Mouse (Mus musculus): ENCODE data around the gene Mtf1. TPM values are rescaled to one million over a fixed set of nuclear protein-coding genes. Genes with fewer than 3 reads are reported as not detected.

The Mtf1 gene
- polyA plus RNA-seq, 1 experiment = not detected

DNA sequence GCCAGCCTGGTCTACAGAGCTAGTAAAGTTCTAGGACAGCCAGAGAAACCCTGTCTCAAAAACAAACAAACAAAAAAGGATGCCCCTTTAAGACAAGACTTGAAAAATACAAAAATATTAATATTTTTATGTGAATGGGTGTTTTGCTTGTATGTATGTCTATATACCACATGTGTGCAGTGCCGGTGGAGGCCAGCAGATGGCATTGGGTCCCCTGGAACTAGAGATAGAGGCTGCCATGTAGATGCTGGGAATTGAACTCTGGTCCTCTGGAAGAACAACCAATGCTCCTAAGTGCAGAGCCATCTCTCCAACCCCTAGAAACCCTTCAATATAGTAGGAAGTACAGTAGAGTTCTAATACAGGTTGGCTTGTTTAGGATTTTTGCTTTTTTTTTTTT, 39.1 kb downstream of the Mtf1 start:
- 98% methylated on average over 1 of the region's 1 CpGs for WGBS
- Histone ChIP-seq H3K4me3 (ENCODE audit: insufficient read depth, low read depth, low read length) (no peak overlapping the region), H3K4me1 (ENCODE audit: control insufficient read depth, insufficient read depth, low read length) (0 out of 2 replicates have a peak, but pooled peaks cover 2% of the 10 kb centered on the region), H3K27ac (ENCODE audit: insufficient read depth, low read depth, low read length) (no peak overlapping the region)
- no peak for TF ChIP-seq CTCF (IDR thresholded peaks at IDR 0.05; ENCODE audit: insufficient read depth, low read depth, low read length)
- TF ChIP-seq POLR2A (IDR thresholded peaks at IDR 0.05; ENCODE audit: insufficient read depth, low read depth, low read length) = no peak

DNA sequence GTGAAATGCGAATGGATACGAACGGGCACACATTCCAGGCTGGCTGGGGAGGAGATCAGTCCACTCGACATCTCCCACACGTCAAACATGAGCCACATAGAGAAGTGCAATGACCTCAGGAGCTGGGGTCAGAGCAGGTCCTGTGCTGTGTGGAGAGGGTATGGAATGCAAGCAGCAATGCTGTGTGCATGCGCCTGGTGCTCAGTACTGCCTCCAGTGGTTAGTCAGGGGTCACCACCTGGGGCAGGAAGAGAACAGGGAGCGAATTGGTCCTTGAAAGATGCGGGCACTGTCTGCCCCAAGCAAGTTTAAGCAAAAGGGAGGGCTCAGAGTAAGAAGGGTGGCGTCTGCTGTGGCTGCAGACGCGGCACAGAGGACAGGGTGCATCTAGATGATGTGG, 41.6 kb downstream of the Mtf1 start:
- 0 out of 2 replicates have a peak, but pooled peaks cover 6% of the 10 kb centered on the region for H3K4me1 ChIP-seq (ENCODE audit: control insufficient read depth, insufficient read depth, low read length)
- WGBS = 61% methylated on average over 11 of the region's 11 CpGs
- no peak overlapping the region for H3K27ac ChIP-seq (ENCODE audit: insufficient read depth, low read depth, low read length)
- no peak overlapping the region for H3K4me3 ChIP-seq (ENCODE audit: insufficient read depth, low read depth, low read length)
- no peak for TF ChIP-seq POLR2A (IDR thresholded peaks at IDR 0.05; ENCODE audit: insufficient read depth, low read depth, low read length)
- peak; percentile 49; the same call in 1 of the 2 replicates for TF ChIP-seq CTCF (IDR thresholded peaks at IDR 0.05; ENCODE audit: insufficient read depth, low read depth, low read length)

DNA sequence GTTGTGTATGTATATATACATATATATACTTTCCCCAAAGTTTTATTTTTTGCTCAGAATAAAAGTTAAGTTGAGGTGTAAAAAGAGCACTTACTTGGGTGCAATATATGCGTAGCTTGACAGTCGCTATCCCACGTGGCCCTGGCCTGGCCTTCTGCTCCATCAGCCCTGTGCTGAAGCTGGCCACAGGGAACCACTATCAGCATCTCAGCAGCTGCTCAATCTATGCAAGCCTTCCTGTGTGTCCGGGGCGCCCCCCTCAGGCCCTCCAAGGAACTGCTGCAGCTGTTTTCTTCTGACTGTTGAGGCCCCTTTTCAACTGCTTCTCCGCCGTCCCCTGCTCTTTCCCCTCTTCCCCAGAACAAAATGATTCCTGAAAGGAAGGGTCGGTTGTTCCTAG, 45.7 kb downstream of the Mtf1 start:
- WGBS = 4% methylated on average over 8 of the region's 8 CpGs
- no peak overlapping the region for H3K4me3 ChIP-seq (ENCODE audit: insufficient read depth, low read depth, low read length)
- no peak overlapping the region for H3K27ac ChIP-seq (ENCODE audit: insufficient read depth, low read depth, low read length)
- peaks cover 21% of the 10 kb centered on the region for H3K4me1 ChIP-seq (ENCODE audit: control insufficient read depth, insufficient read depth, low read length)
- TF ChIP-seq CTCF (IDR thresholded peaks at IDR 0.05; ENCODE audit: insufficient read depth, low read depth, low read length) (peak; percentile 89), POLR2A (IDR thresholded peaks at IDR 0.05; ENCODE audit: insufficient read depth, low read depth, low read length) (no peak)

DNA sequence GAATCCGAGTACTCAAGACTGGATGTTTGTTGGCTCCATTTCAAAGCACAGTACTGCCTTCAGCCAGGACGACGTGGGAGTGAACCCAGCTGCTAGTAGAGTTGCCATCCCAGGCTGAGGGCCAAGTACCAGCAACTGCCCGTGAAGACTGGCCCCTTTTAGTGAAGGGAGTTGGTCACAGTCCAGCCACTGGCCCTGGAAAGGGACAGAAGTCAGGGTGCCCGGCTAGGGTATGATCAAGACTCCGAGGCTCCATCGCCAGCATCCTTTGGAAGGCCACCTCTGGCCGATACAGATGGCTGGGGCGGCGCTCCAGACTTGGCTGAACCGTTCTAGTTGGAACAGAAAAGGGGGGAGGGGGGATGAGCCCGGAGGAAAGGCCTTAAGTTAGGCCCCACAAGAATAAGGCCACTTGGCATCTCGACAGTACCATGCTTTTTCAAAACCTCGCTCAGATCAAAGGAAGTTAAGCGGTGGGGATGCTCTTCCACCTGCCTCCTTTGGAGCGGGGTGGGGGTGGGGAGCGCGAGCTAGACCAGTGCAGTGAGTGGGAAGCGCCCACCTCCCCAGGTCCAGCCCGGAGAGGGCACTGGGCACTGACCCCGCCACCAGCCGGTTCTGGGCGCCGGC, 47.8 kb downstream of the Mtf1 start:
- WGBS = under 1% methylated on average over 24 of the region's 24 CpGs
- H3K4me1 ChIP-seq (ENCODE audit: control insufficient read depth, insufficient read depth, low read length) = peaks cover 19% of the 10 kb centered on the region
- TF ChIP-seq CTCF (IDR thresholded peaks at IDR 0.05; ENCODE audit: insufficient read depth, low read depth, low read length) (no peak), POLR2A (IDR thresholded peaks at IDR 0.05; ENCODE audit: insufficient read depth, low read depth, low read length) (no peak)
- peak overlapping the region; percentile 76 for H3K27ac ChIP-seq (ENCODE audit: insufficient read depth, low read depth, low read length)
- peak overlapping the region; percentile 66 for H3K4me3 ChIP-seq (ENCODE audit: insufficient read depth, low read depth, low read length)

DNA sequence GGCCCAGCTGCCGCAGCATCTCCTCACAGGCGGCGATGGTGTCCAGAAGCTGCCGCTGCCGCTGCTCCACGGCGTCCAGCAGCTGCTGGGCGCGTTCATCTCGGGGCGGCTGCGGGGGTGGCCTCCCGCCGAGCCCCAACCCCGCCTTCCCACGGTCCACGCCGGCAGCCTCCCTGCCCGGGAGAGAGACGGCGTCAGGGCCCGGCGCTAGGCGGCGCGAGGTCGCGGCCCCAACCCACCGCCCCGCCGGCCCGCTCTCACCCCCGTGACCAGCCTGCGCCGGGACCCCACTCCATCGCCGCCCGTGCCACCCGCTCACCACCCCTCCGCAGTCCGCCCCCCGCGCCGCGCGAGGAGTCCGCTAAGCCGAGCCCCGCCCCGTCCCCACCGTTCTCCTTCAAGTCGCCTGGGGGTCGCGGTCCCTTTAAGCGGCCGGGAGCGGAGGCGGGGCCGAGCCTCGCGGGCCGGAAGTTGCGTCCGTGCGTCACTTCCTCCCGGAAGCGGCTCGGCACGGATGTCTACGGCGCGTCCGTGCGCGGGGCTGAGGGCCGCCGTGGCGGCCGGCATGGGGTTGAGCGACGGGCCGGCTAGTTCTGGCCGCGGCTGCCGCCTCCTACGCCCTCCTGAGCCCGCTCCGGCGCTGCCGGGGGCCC, 48.5 kb downstream of the Mtf1 start, which contains the start of gene Yrdc:
TSS of gene Yrdc (plus strand) at position 419 of the 653 bp plus-strand sequence.
- Histone ChIP-seq H3K4me3 (ENCODE audit: insufficient read depth, low read depth, low read length) (peak within 1 kb of the TSS; percentile 66), H3K4me1 (ENCODE audit: control insufficient read depth, insufficient read depth, low read length) (peaks cover 19% of the 10 kb centered on the region), H3K27ac (ENCODE audit: insufficient read depth, low read depth, low read length) (peak within 1 kb of the TSS; percentile 76)
- TF ChIP-seq CTCF (IDR thresholded peaks at IDR 0.05; ENCODE audit: insufficient read depth, low read depth, low read length) (no peak), POLR2A (IDR thresholded peaks at IDR 0.05; ENCODE audit: insufficient read depth, low read depth, low read length) (peak; percentile 68)
- under 1% methylated on average over 89 of the region's 90 CpGs for WGBS

DNA sequence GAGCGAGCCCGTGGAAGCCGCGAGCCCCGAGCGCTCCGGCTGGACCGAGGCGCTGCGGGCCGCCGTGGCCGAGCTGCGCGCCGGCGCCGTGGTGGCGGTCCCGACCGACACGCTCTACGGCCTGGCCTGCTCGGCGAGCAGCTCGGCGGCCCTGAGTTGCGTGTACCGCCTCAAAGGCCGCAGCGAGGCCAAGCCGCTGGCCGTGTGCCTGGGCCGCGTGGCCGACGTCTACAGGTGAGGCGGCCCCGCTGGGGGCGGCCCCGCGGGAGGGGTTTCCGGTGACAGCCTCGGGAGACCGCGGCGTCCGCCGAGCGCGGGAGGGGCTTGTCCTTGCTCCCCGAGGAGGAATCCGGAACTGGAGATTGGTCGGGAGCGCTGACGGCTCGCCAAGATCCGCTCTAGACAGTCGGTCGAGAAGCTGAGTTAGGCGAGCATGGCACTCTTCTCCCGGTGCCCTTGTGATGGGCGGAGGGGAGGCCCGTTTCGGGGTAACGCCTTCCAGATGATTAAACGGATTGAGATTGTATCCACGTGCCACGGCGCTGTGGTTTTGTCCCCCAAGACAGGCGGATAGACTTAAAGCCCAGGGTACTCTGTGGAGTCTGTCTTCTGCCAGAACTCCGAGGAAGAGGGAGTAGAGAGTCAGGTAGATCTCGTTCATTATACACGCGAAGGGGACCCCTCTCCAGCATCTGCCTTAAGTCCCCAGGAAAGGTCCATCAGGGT, 49.2 kb downstream of the Mtf1 start, which contains the start of gene 1110065P20Rik:
TSS of gene 1110065P20Rik (minus strand) at position 264 of the 726 bp plus-strand sequence.
- peak within 1 kb of the TSS; percentile 76 for H3K27ac ChIP-seq (ENCODE audit: insufficient read depth, low read depth, low read length)
- no peak for TF ChIP-seq POLR2A (IDR thresholded peaks at IDR 0.05; ENCODE audit: insufficient read depth, low read depth, low read length)
- no peak for TF ChIP-seq CTCF (IDR thresholded peaks at IDR 0.05; ENCODE audit: insufficient read depth, low read depth, low read length)
- WGBS = under 1% methylated on average over 75 of the region's 75 CpGs

DNA sequence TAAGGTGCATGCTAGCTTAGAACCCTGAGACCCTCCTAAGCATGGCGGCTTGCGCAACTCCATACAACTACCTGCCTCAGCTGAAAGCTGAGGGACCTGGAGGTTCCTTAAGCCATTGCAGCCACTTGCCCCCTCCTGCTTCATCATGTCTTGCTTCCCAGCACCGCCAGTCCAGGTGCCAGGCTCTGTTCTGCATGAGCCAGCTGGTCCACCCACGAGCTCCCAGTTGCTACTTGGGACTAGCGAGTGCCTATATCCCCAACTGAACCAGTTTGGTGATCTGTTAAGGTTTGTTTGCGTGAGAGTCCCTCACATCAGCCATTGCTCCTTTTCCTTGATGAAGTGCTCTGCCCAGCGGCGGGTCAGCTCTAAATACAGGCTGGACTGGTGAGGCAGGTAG, 54.4 kb downstream of the Mtf1 start:
- Histone ChIP-seq H3K4me1 (ENCODE audit: control insufficient read depth, insufficient read depth, low read length) (peaks cover 18% of the 10 kb centered on the region), H3K4me3 (ENCODE audit: insufficient read depth, low read depth, low read length) (no peak overlapping the region), H3K27ac (ENCODE audit: insufficient read depth, low read depth, low read length) (no peak overlapping the region)
- whole genome bisulfite sequencing = 84% methylated on average over 8 of the region's 8 CpGs
- TF ChIP-seq POLR2A (IDR thresholded peaks at IDR 0.05; ENCODE audit: insufficient read depth, low read depth, low read length) (no peak), CTCF (IDR thresholded peaks at IDR 0.05; ENCODE audit: insufficient read depth, low read depth, low read length) (no peak)

More for the DNA sequence above, 49.2 kb downstream of the Mtf1 start, which contains the start of gene 1110065P20Rik:
- Histone ChIP-seq H3K4me1 (ENCODE audit: control insufficient read depth, insufficient read depth, low read length) (peaks cover 19% of the 10 kb centered on the region), H3K4me3 (ENCODE audit: insufficient read depth, low read depth, low read length) (peak within 1 kb of the TSS; percentile 66)

DNA sequence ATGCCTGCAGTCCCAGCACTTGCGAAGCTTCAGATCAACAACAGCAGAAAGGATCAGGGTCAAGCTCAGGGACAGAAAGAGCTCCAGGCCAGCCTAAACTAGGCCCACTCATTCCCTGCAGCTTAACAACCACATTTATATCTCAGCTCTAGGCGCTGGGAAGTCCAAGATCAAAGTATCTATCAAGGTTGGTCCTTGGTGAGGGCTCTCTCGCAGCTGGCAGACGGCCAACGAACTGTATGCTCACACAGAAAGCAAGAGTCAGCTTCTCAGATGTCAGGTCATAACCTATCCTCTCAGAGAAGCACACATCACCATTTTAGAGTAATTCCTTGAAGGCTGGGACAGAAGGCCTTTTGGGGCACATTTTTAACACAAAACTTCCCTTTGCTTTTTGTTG, 56.5 kb downstream of the Mtf1 start:
- 78% methylated on average over 5 of the region's 5 CpGs for WGBS
- Histone ChIP-seq H3K27ac (ENCODE audit: insufficient read depth, low read depth, low read length) (no peak overlapping the region), H3K4me3 (ENCODE audit: insufficient read depth, low read depth, low read length) (no peak overlapping the region), H3K4me1 (ENCODE audit: control insufficient read depth, insufficient read depth, low read length) (peaks cover 11% of the 10 kb centered on the region; the same call in 1 of the 2 replicates)
- TF ChIP-seq POLR2A (IDR thresholded peaks at IDR 0.05; ENCODE audit: insufficient read depth, low read depth, low read length) = no peak
- no peak for TF ChIP-seq CTCF (IDR thresholded peaks at IDR 0.05; ENCODE audit: insufficient read depth, low read depth, low read length)
